Mouse (Mus musculus) myocyte (in vitro differentiated cells): Measurements from ENCODE around the gene Pde8b. TPM values are rescaled to one million over a fixed set of nuclear protein-coding genes. Genes with fewer than 3 reads are reported as not detected.

Experiments
- H3K27me3 ChIP-seq: one replicate; pipeline ENCODE4 v1.6.1; 2011; ENCODE audit not compliant: control insufficient read depth, insufficient read depth, insufficient read length
- H3K36me3 ChIP-seq: one replicate; pipeline ENCODE4 v1.6.1; 2011; ENCODE audit not compliant: control insufficient read depth, insufficient read depth
- H3K4me2 ChIP-seq: one replicate; pipeline ENCODE4 v1.6.1; 2011; ENCODE audit warnings: low read depth, control low read depth
- H3K4me3 ChIP-seq: one replicate; pipeline ENCODE4 v1.5.1; 2011; ENCODE audit warnings: mild to moderate bottlenecking, control low read depth, moderate library complexity
- H3K79me2 ChIP-seq: one replicate; pipeline ENCODE4 v1.6.1; 2011; ENCODE audit not compliant: control insufficient read depth, insufficient read depth
- H3ac ChIP-seq: one replicate; pipeline ENCODE4 v1.6.1; 2011; ENCODE audit not compliant: control insufficient read depth, insufficient read length
- CEBPB ChIP-seq: IDR thresholded peaks from 2 replicates; pipeline ENCODE4 v1.6.1; 2011; ENCODE audit warnings: mild to moderate bottlenecking, moderate library complexity; ENCODE audit not compliant: poor library complexity, insufficient read depth, severe bottlenecking
- E2F4 ChIP-seq: IDR thresholded peaks from one replicate; pipeline ENCODE4 v1.6.1; 2011; ENCODE audit warnings: mild to moderate bottlenecking, control low read depth, moderate library complexity; ENCODE audit not compliant: insufficient read depth
- MAX ChIP-seq: IDR thresholded peaks from one replicate; pipeline ENCODE4 v1.6.1; 2011; ENCODE audit warnings: low read depth, mild to moderate bottlenecking, control low read depth
- MYOD1 ChIP-seq, 3 experiments: IDR thresholded peaks; one replicate each; pipeline ENCODE4 v1.6.1; 2011; ENCODE audit warnings: control low read depth in 2 of 3, low read depth in 2 of 3, mild to moderate bottlenecking in 2 of 3, moderate library complexity in 1 of 3; ENCODE audit not compliant: insufficient read length in 2 of 3, control insufficient read depth in 1 of 3
- MYOG ChIP-seq, 3 experiments: IDR thresholded peaks; one replicate each; pipeline ENCODE4 v1.6.1; 2011; ENCODE audit warnings: control low read depth in 2 of 3, low read depth in 2 of 3, mild to moderate bottlenecking in 2 of 3; ENCODE audit not compliant: insufficient read length in 2 of 3, control insufficient read depth in 1 of 3, insufficient read depth in 1 of 3
- POLR2A ChIP-seq: IDR thresholded peaks from one replicate; pipeline ENCODE4 v1.6.1; 2011; ENCODE audit warnings: low read depth, mild to moderate bottlenecking, control low read depth, moderate library complexity; ENCODE audit not compliant: insufficient read length
- POLR2AphosphoS2 ChIP-seq: IDR thresholded peaks from one replicate; pipeline ENCODE4 v1.6.1; 2011; ENCODE audit warnings: low read depth, control low read depth; ENCODE audit not compliant: insufficient read length
- REST ChIP-seq: IDR thresholded peaks from one replicate; pipeline ENCODE4 v1.6.1; 2011; ENCODE audit warnings: mild to moderate bottlenecking, control low read depth, moderate library complexity; ENCODE audit not compliant: insufficient read depth, insufficient read length
- SRF ChIP-seq: IDR thresholded peaks from one replicate; pipeline ENCODE4 v1.6.1; 2011; ENCODE audit warnings: low read depth; ENCODE audit not compliant: control insufficient read depth, insufficient read length
- TCF12 ChIP-seq: IDR thresholded peaks from one replicate; pipeline ENCODE4 v1.6.1; 2011; ENCODE audit warnings: mild to moderate bottlenecking, control low read depth; ENCODE audit not compliant: poor library complexity, insufficient read depth, severe bottlenecking
- TCF3 ChIP-seq: IDR thresholded peaks from one replicate; pipeline ENCODE4 v1.6.1; 2011; ENCODE audit warnings: low read depth, control low read depth; ENCODE audit not compliant: insufficient read length
- USF1 ChIP-seq: IDR thresholded peaks from one replicate; pipeline ENCODE4 v1.6.1; 2011; ENCODE audit warnings: low read depth, mild to moderate bottlenecking, control low read depth, moderate library complexity
- polyA plus RNA-seq: library from polyadenylated mRNA; unstranded; fragments of >200 nt; fragmentation: generic; extraction: Trizol; gene quantifications from one replicate; pipeline ENCODE4 v1.2.1, GENCODE M21; 2012; ENCODE audit warnings: missing spikeins

Gene Pde8b
- polyA plus RNA-seq, 1 experiment = 0.05 TPM

- Histone ChIP-seq H3K36me3 (no peaks in the 10 kb centered on the region), H3K27me3 (no peaks in the 10 kb centered on the region), H3K4me3 (no peak overlapping the region), H3K4me2 (no peak overlapping the region), H3ac (no peak overlapping the region), H3K79me2 (no peaks in the 10 kb centered on the region)
- no peak for TF ChIP-seq REST
- no peak for TF ChIP-seq TCF3
- no peak for TF ChIP-seq MYOD1 (IDR thresholded peaks at IDR 0.05; ENCODE audit: control insufficient read depth in 1 of 3, insufficient read length in 2 of 3, low read depth in 2 of 3)
Observed at GRCm38 (mm10) chr13:95056501-95057280, 193.4 kb downstream of the Pde8b start.

- Histone ChIP-seq H3K4me2 (no peak overlapping the region), H3K36me3 (no peaks in the 10 kb centered on the region), H3K27me3 (no peaks in the 10 kb centered on the region), H3K4me3 (no peak overlapping the region), H3ac (no peak overlapping the region), H3K79me2 (no peaks in the 10 kb centered on the region)
- no peak for TF ChIP-seq E2F4
- no peak for TF ChIP-seq TCF3
- TF ChIP-seq POLR2A = no peak
- TF ChIP-seq MAX = no peak
Observed at GRCm38 (mm10) chr13:95055742-95056388, 194.3 kb downstream of the Pde8b start.

GRCm38 (mm10) chr13:95052421-95052820 is 197.7 kb downstream of the Pde8b start:
- H3ac ChIP-seq = no peak overlapping the region
- H3K36me3 ChIP-seq = no peaks in the 10 kb centered on the region
- no peaks in the 10 kb centered on the region for H3K27me3 ChIP-seq
- TF ChIP-seq USF1 (no peak), TCF12 (no peak), SRF (no peak), E2F4 (no peak), MYOD1 (IDR thresholded peaks at IDR 0.05; ENCODE audit: control insufficient read depth in 1 of 3, insufficient read length in 2 of 3, low read depth in 2 of 3) (no peak), MYOG (IDR thresholded peaks at IDR 0.05; ENCODE audit: control insufficient read depth in 1 of 3, insufficient read depth in 1 of 3, insufficient read length in 2 of 3, low read depth in 2 of 3) (no peak), REST (no peak)
- no peak overlapping the region for H3K4me3 ChIP-seq
- no peak overlapping the region for H3K4me2 ChIP-seq
- no peaks in the 10 kb centered on the region for H3K79me2 ChIP-seq

- no peak for TF ChIP-seq POLR2AphosphoS2
- no peak for TF ChIP-seq TCF12
- no peak for TF ChIP-seq REST
- TF ChIP-seq E2F4 = no peak
- no peak for TF ChIP-seq TCF3
- no peak for TF ChIP-seq USF1
- no peak for TF ChIP-seq MYOD1 (IDR thresholded peaks at IDR 0.05; ENCODE audit: control insufficient read depth in 1 of 3, insufficient read length in 2 of 3, low read depth in 2 of 3)
- TF ChIP-seq CEBPB = no peak
- no peak for TF ChIP-seq POLR2A
- no peak for TF ChIP-seq SRF
- TF ChIP-seq MYOG (IDR thresholded peaks at IDR 0.05; ENCODE audit: control insufficient read depth in 1 of 3, insufficient read depth in 1 of 3, insufficient read length in 2 of 3, low read depth in 2 of 3) = no peak
- no peaks in the 10 kb centered on the region for H3K36me3 ChIP-seq
- H3K4me2 ChIP-seq = no peak overlapping the region
- H3K4me3 ChIP-seq = no peak overlapping the region
- no peaks in the 10 kb centered on the region for H3K27me3 ChIP-seq
- H3K79me2 ChIP-seq = no peaks in the 10 kb centered on the region
- no peak overlapping the region for H3ac ChIP-seq
Observed at GRCm38 (mm10) chr13:95050398-95050797, 199.7 kb downstream of the Pde8b start.

- TF ChIP-seq MYOG (IDR thresholded peaks at IDR 0.05; ENCODE audit: control insufficient read depth in 1 of 3, insufficient read depth in 1 of 3, insufficient read length in 2 of 3, low read depth in 2 of 3) = no peak
- TF ChIP-seq MAX = no peak
- no peak for TF ChIP-seq CEBPB
- TF ChIP-seq TCF12 = no peak
- no peak for TF ChIP-seq POLR2A
- no peak for TF ChIP-seq REST
- no peak for TF ChIP-seq USF1
- no peak for TF ChIP-seq TCF3
- TF ChIP-seq SRF = no peak
- TF ChIP-seq POLR2AphosphoS2 = no peak
- Histone ChIP-seq H3K4me3 (no peak overlapping the region), H3K36me3 (no peaks in the 10 kb centered on the region), H3K79me2 (no peaks in the 10 kb centered on the region), H3K4me2 (no peak overlapping the region), H3ac (no peak overlapping the region), H3K27me3 (no peaks in the 10 kb centered on the region)
Observed at GRCm38 (mm10) chr13:95044108-95044507, 206.0 kb downstream of the Pde8b start.
